ENCODE assay signal across 35 mouse cellular contexts in genomic region chr19:41051714-41052113, GRCm38 (mm10). TPM values are rescaled to one million over a fixed set of nuclear protein-coding genes. Genes with fewer than 3 reads are reported as not detected.
A peak's percentile ranks its signal among the peaks of the same experiment; 100 is the strongest.
DNase-seq lines count a peak whose midpoint lies in the region; ATAC-seq and TF ChIP-seq lines count a peak whose summit lies in the region.
"Had no signal": no experiment of that assay in that cellular context is flagged by ENCODE, and none has a peak within 500 bp of the region (broad histone marks: within the 10 kb centered on the region; RNA-seq: fewer than 3 reads in every experiment).

No protein-coding gene starts in this region.

- no peaks in the 10 kb centered on the region for H3K9me3 ChIP-seq in kidney, embryonic 15.5 days (replicated peaks)
- no peaks in the 10 kb centered on the region for H3K9me3 ChIP-seq in liver, postnatal 0 days (ENCODE audit: low read length)
- H3K9me3 ChIP-seq: embryonic facial prominence, embryonic 10.5 days; embryonic facial prominence, embryonic 13.5 days; forebrain, embryonic 12.5 days; forebrain, embryonic 15.5 days; heart, embryonic 10.5 days; heart, embryonic 13.5 days had no signal

- no peak overlapping the region for H3K9ac ChIP-seq in kidney, embryonic 15.5 days
- H3K9ac ChIP-seq in liver, adult 2 months (ENCODE audit: low read depth, low read length) = no peak overlapping the region
- no peak overlapping the region for H3K9ac ChIP-seq in liver, postnatal 0 days (replicated peaks)
- H3K9ac ChIP-seq: embryonic facial prominence, embryonic 13.5 days; forebrain, embryonic 12.5 days; forebrain, embryonic 15.5 days; heart, embryonic 13.5 days; hindbrain, embryonic 14.5 days had no signal

- TF ChIP-seq EP300 in liver, postnatal 0 days (IDR thresholded peaks at IDR 0.05; ENCODE audit: low read depth) = no peak

- H3K27me3 ChIP-seq in kidney, embryonic 15.5 days = no peaks in the 10 kb centered on the region
- no peaks in the 10 kb centered on the region for H3K27me3 ChIP-seq in liver, adult 2 months (ENCODE audit: control insufficient read depth, insufficient read depth, low read length)
- no peaks in the 10 kb centered on the region for H3K27me3 ChIP-seq in liver, postnatal 0 days (ENCODE audit: insufficient read depth, low read length)
- H3K27me3 ChIP-seq: embryonic facial prominence, embryonic 13.5 days; forebrain, embryonic 12.5 days; forebrain, embryonic 15.5 days; heart, embryonic 13.5 days had no signal

- WGBS in kidney, embryonic 15.5 days = 68% methylated on average over 1 of the region's 1 CpGs
- WGBS in liver, adult 2 months = 88% methylated on average over 1 of the region's 1 CpGs
- 76% methylated on average over 1 of the region's 1 CpGs for WGBS in liver, postnatal 0 days (ENCODE audit: insufficient replicate concordance)

- TF ChIP-seq CTCF in liver, adult 2 months (IDR thresholded peaks at IDR 0.05; ENCODE audit: low read depth, low read length) = no peak
- TF ChIP-seq CTCF in liver, postnatal 0 days (IDR thresholded peaks at IDR 0.05; ENCODE audit: low read depth) = no peak
- no peak for TF ChIP-seq CTCF in layer of hippocampus, adult 2 months (conservative IDR thresholded peaks at IDR 0.05)

- no peak overlapping the region for H3K4me3 ChIP-seq in kidney, embryonic 15.5 days (replicated peaks)
- H3K4me3 ChIP-seq in liver, adult 2 months (ENCODE audit: insufficient read depth, low read depth, low read length) = no peak overlapping the region
- H3K4me3 ChIP-seq in liver, postnatal 0 days (ENCODE audit: low read depth, low read length) = no peak overlapping the region
- H3K4me3 ChIP-seq in layer of hippocampus, adult 2 months = no peak overlapping the region
- H3K4me3 ChIP-seq: embryonic facial prominence, embryonic 10.5 days; embryonic facial prominence, embryonic 13.5 days; erythroblast, embryonic 14.5 days; forebrain, embryonic 12.5 days; forebrain, embryonic 15.5 days; heart, adult 2 months; heart, embryonic 10.5 days; heart, embryonic 13.5 days had no signal

- TF ChIP-seq POLR2A in liver, adult 2 months (IDR thresholded peaks at IDR 0.05; ENCODE audit: extremely low read depth, insufficient read depth, low read length) = no peak

- no peaks in the 10 kb centered on the region for H3K36me3 ChIP-seq in kidney, embryonic 15.5 days
- H3K36me3 ChIP-seq in liver, adult 2 months (ENCODE audit: control insufficient read depth, insufficient read depth, low read length) = no peaks in the 10 kb centered on the region
- H3K36me3 ChIP-seq in liver, postnatal 0 days (replicated peaks; ENCODE audit: insufficient read depth, low read length) = no peaks in the 10 kb centered on the region
- H3K36me3 ChIP-seq: embryonic facial prominence, embryonic 10.5 days; embryonic facial prominence, embryonic 13.5 days; forebrain, embryonic 12.5 days; forebrain, embryonic 15.5 days; heart, embryonic 10.5 days; heart, embryonic 13.5 days had no signal

- H3K27ac ChIP-seq in kidney, embryonic 15.5 days = peak overlapping the region; percentile 77
- H3K27ac ChIP-seq in liver, adult 2 months (replicated peaks; ENCODE audit: insufficient read depth, low read depth, low read length) = peak overlapping the region; percentile 42; the same call in 1 of the 2 replicates
- H3K27ac ChIP-seq in liver, postnatal 0 days (ENCODE audit: low read depth) = no peak overlapping the region
- no peak overlapping the region for H3K27ac ChIP-seq in layer of hippocampus, adult 2 months
- H3K27ac ChIP-seq: embryonic facial prominence, embryonic 10.5 days; embryonic facial prominence, embryonic 13.5 days; forebrain, embryonic 12.5 days; forebrain, embryonic 15.5 days; heart, adult 2 months; heart, embryonic 10.5 days; heart, embryonic 13.5 days; hindbrain, embryonic 14.5 days had no signal

- H3K79me2 ChIP-seq in liver, adult 2 months (ENCODE audit: control insufficient read depth, insufficient read depth, low read length) = no peaks in the 10 kb centered on the region

- H3K4me2 ChIP-seq in kidney, embryonic 15.5 days = no peak overlapping the region
- no peak overlapping the region for H3K4me2 ChIP-seq in liver, postnatal 0 days (ENCODE audit: low read depth, low read length)
- H3K4me2 ChIP-seq: embryonic facial prominence, embryonic 13.5 days; forebrain, embryonic 12.5 days; forebrain, embryonic 15.5 days; heart, embryonic 13.5 days; hindbrain, embryonic 14.5 days had no signal

- ATAC-seq in kidney, embryonic 15.5 days (replicated peaks; ENCODE audit: low FRiP score) = peak; percentile 50
- no peak for ATAC-seq in liver, postnatal 0 days
- ATAC-seq in granulocyte monocyte progenitor cell, adult 5-6 weeks (replicated peaks; ENCODE audit: poor library complexity, severe bottlenecking) = peak; percentile 80
- ATAC-seq in megakaryocyte progenitor cell, adult 5-6 weeks (replicated peaks; ENCODE audit: poor library complexity) = peak; percentile 66
- ATAC-seq: CD4-positive, CD25-positive, alpha-beta regulatory T cell, adult 4 months; forebrain, embryonic 15.5 days had no signal

- no peak for DNase-seq in kidney, adult 9 months
- DNase-seq in liver, adult 2 months (ENCODE audit: extremely low read depth, low read depth, low spot score) = no peak
- no peak for DNase-seq in liver, postnatal 0 days
- DNase-seq in layer of hippocampus, adult 2 months (ENCODE audit: low spot score in 2 of 2) = no peak
- DNase-seq: adrenal gland, adult 2 months; adrenal gland, postnatal 14 days; cerebellum, adult 11 months; cerebellum, adult 2 months; cerebellum, adult 9-11 months; cerebellum, postnatal 25 days; embryo, embryonic 11 days; gastrocnemius, postnatal 25 days; heart, adult 2 months; heart, postnatal 14 days; heart, postnatal 4 days had no signal

- H3K4me1 ChIP-seq in kidney, embryonic 15.5 days = peaks cover 22% of the 10 kb centered on the region
- peaks cover 7% of the 10 kb centered on the region for H3K4me1 ChIP-seq in liver, adult 2 months (ENCODE audit: control insufficient read depth, insufficient read depth, low read length)
- H3K4me1 ChIP-seq in liver, postnatal 0 days (ENCODE audit: insufficient read depth) = peaks cover 4% of the 10 kb centered on the region; the same call in 1 of the 2 replicates
- H3K4me1 ChIP-seq: embryonic facial prominence, embryonic 13.5 days; forebrain, embryonic 12.5 days; forebrain, embryonic 15.5 days; heart, embryonic 10.5 days; heart, embryonic 13.5 days had no signal

RNA-seq across cellular contexts. Expression of gene Dntt, which starts 22.6 kb away (rescaled TPM):
- 0.27 TPM in 1 of 2 replicates, not detected in the other for polyA plus RNA-seq in kidney, embryonic 15.5 days (2015; fragmentation: Nextera tagmentation; extraction: Ambion mirVana)
- total RNA-seq in liver, adult 2 months (2014; rRNA removed) = 0.87 and 1.4 TPM in 2 replicates
- 0.39 and 1.0 TPM in 2 replicates for polyA plus RNA-seq in liver, adult 2 months (2012; rRNA removed)
- polyA plus RNA-seq in liver, postnatal 0 days (2015; fragmentation: Nextera tagmentation; extraction: Ambion mirVana) = 0.32 and 0.36 TPM in 2 replicates
- 0.13 and 0.17 TPM in 2 replicates for total RNA-seq in granulocyte monocyte progenitor cell, adult 5-6 weeks (2014; fragmentation: Nextera tagmentation)
- 0.82 and 1.1 TPM in 2 replicates for total RNA-seq in granulocyte monocyte progenitor cell, adult 5-6 weeks (2017)
- total RNA-seq in megakaryocyte progenitor cell, adult 5-6 weeks (2015) = 5.7 and 18.3 TPM in 2 replicates
- total RNA-seq in megakaryocyte progenitor cell, adult 5-6 weeks (2017) = 10.0 and 29.0 TPM in 2 replicates
- total RNA-seq in layer of hippocampus, adult 2 months (2021) = not detected
- total RNA-seq: adrenal gland, adult 2 months; adrenal gland, postnatal 4 days; heart, adult 2 months; heart, postnatal 4 days; MEL had no signal
- polyA plus RNA-seq: adrenal gland, adult 2 months; C2C12; cerebellum, adult 2 months; cortical plate, adult 2 months; embryonic facial prominence, embryonic 10.5 days; embryonic facial prominence, embryonic 13.5 days; erythroblast, embryonic 14.5 days; forebrain, embryonic 12.5 days; forebrain, embryonic 15.5 days; heart, embryonic 13.5 days; hindbrain, embryonic 11.5 days had no signal

RNA-seq across cellular contexts. Expression of gene Opalin, which starts 25.2 kb away (rescaled TPM):
- not detected in 2 replicates for polyA plus RNA-seq in kidney, embryonic 15.5 days (2015; fragmentation: Nextera tagmentation; extraction: Ambion mirVana)
- not detected in 2 replicates for total RNA-seq in liver, adult 2 months (2014; rRNA removed)
- polyA plus RNA-seq in liver, adult 2 months (2012; rRNA removed) = not detected in 2 replicates
- polyA plus RNA-seq in liver, postnatal 0 days (2015; fragmentation: Nextera tagmentation; extraction: Ambion mirVana) = not detected in 2 replicates
- not detected in 2 replicates for total RNA-seq in granulocyte monocyte progenitor cell, adult 5-6 weeks (2014; fragmentation: Nextera tagmentation)
- total RNA-seq in granulocyte monocyte progenitor cell, adult 5-6 weeks (2017) = not detected in 2 replicates
- total RNA-seq in megakaryocyte progenitor cell, adult 5-6 weeks (2015) = not detected in 2 replicates
- not detected in 2 replicates for total RNA-seq in megakaryocyte progenitor cell, adult 5-6 weeks (2017)
- total RNA-seq in layer of hippocampus, adult 2 months (2021) = 10 to 100 TPM in 1 of 2 experiments, 1 to 10 TPM in 1; 8.8 to 10.8 TPM
- total RNA-seq: adrenal gland, adult 2 months; adrenal gland, postnatal 14 days; adrenal gland, postnatal 4 days; gastrocnemius, adult 8-10 months; gastrocnemius, postnatal 25 days; heart, adult 2 months; heart, postnatal 14 days; heart, postnatal 4 days; MEL had no signal
- polyA plus RNA-seq: adrenal gland, adult 2 months; C2C12; CD4-positive, CD25-positive, alpha-beta regulatory T cell, adult 4 months; embryonic facial prominence, embryonic 10.5 days; embryonic facial prominence, embryonic 13.5 days; erythroblast, embryonic 14.5 days; forebrain, embryonic 12.5 days; forebrain, embryonic 15.5 days; gonadal fat pad, adult 2 months; heart, adult 2 months; heart, embryonic 10.5 days; heart, embryonic 16.5 days; hindbrain, embryonic 11.5 days; hindbrain, embryonic 14.5 days had no signal

RNA-seq across cellular contexts. Expression of gene Blnk, which starts 57.4 kb away (rescaled TPM):
- polyA plus RNA-seq in kidney, embryonic 15.5 days (2015; fragmentation: Nextera tagmentation; extraction: Ambion mirVana) = 12.6 and 15.6 TPM in 2 replicates
- 0.74 and 0.87 TPM in 2 replicates for total RNA-seq in liver, adult 2 months (2014; rRNA removed)
- 0.32 and 1.1 TPM in 2 replicates for polyA plus RNA-seq in liver, adult 2 months (2012; rRNA removed)
- polyA plus RNA-seq in liver, postnatal 0 days (2015; fragmentation: Nextera tagmentation; extraction: Ambion mirVana) = 4.9 and 5.4 TPM in 2 replicates
- total RNA-seq in granulocyte monocyte progenitor cell, adult 5-6 weeks (2014; fragmentation: Nextera tagmentation) = 0.30 TPM in 1 of 2 replicates, not detected in the other
- total RNA-seq in granulocyte monocyte progenitor cell, adult 5-6 weeks (2017) = not detected in 2 replicates
- total RNA-seq in megakaryocyte progenitor cell, adult 5-6 weeks (2015) = 0.84 TPM in 1 of 2 replicates, not detected in the other
- total RNA-seq in megakaryocyte progenitor cell, adult 5-6 weeks (2017) = 0.25 TPM in 1 of 2 replicates, not detected in the other
- total RNA-seq in layer of hippocampus, adult 2 months (2021) = 1 to 10 TPM; 6.0 to 6.7 TPM
- total RNA-seq: MEL had no signal
- polyA plus RNA-seq: erythroblast, embryonic 14.5 days had no signal

Comparison
In these comparisons a context has a peak if more than half of its experiments do, and no peak if none do; other contexts are left out.
1. H3K27ac ChIP-seq: peak in kidney, embryonic 15.5 days (single experiment) and liver, adult 2 months (single experiment); none in liver, postnatal 0 days (single experiment) and layer of hippocampus, adult 2 months (single experiment).